Mouse (Mus musculus) spleen, adult 2 months (tissue): Measurements from ENCODE around the gene Vash2.

Experiments used
- CTCF ChIP-seq: fragments of 200-500 bp; IDR thresholded peaks from 2 replicates; pipeline ENCODE4 v1.5.1; 2011; ENCODE audit warnings: mild to moderate bottlenecking, inconsistent platforms; ENCODE audit not compliant: insufficient read depth, insufficient read length, insufficient replicate concordance; ENCODE audit errors: extremely low read depth
- POLR2A ChIP-seq: fragments of 200-500 bp; IDR thresholded peaks from 2 replicates; pipeline ENCODE4 v1.6.1; 2011; ENCODE audit warnings: low read depth, low read length, inconsistent platforms

- TF ChIP-seq CTCF (no peak), POLR2A (no peak)
These were observed 16.5 kb upstream of the Vash2 start for GRCm38 (mm10) chr1:190995548-190995947.
